Mouse (Mus musculus) NIH3T3 (cell line): Measurements from ENCODE around the gene Pxn.
"Not testable (repeated sequence)": the region's sequence is repeated elsewhere in the genome, so short reads cannot be mapped to it uniquely, and the experiment has no call there.

Experiments used
- DNase-seq: peaks from one replicate; pipeline ENCODE4 v3.0.0-alpha.2; 2012; ENCODE audit warnings: low read depth

The Pxn gene

DNA sequence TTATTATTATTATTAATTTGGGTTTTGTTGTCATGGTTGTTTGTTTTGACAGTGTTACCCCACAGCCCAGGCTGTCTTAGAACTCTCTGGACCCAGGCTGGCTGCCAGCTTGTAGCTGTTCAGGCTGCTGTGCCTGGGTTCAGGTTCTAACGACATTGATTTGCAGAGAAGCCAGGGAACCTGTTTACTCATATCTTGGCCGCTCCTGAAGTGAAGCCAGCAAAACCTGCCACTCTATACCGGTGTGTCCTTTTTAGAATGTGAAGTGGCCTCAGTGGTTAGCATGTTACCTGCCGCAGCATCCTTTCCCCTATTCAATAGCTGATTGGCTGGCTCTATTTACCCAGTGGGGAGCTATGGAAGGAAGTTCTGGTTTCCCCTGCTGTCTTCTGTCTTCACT is 19.8 kb upstream of the Pxn start:
- DNase-seq: no peak

DNA sequence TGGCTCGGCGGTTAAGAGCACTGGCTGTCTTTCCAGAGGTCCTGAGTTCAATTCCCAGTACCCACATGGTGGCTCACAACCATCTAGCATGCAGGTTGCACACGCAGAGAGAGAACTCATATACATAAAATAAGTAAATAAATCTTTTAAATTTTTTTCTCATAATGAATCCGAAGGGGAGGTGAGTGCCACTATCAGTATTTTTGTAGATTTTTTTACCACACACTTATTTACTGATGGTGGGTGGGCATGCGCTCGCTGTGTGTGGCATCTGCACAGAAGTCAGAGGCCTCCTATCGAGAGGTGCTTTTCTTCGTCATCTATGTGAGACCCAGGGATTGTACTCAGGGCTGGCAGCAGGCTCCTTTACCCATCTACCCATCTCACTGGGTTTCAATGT is 19.1 kb upstream of the Pxn start:
- DNase-seq: no peak

DNA sequence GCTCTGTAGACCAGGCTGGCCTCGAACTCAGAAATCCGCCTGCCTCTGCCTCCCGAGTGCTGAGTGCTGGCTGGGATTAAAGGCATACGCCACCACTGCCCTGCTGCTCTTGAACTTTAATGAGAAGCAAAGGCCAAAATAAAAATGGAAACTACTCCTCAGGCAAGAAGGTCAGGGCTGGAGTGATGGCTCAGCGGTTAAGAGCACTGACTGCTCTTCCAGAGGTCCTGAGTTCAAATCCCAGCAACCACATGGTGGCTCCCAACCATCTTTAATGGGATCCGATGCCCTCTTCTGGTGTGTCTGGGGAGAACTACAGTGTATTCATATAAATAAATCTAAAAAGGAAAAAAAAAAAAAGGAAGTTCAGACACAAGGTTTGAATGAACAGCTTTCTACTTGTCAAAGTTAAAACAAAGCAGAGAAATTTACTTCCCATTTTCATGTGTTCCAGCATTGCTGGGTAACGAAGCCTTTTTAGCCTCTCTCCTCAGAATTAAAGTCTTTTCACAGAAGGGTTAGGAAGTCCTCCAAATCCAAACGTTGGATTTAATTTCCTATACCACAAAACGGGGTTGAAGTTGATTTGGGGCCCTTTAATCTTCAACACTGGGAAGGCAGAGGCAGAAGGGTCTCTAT is 18.4 kb upstream of the Pxn start:
- DNase-seq: no peak

DNA sequence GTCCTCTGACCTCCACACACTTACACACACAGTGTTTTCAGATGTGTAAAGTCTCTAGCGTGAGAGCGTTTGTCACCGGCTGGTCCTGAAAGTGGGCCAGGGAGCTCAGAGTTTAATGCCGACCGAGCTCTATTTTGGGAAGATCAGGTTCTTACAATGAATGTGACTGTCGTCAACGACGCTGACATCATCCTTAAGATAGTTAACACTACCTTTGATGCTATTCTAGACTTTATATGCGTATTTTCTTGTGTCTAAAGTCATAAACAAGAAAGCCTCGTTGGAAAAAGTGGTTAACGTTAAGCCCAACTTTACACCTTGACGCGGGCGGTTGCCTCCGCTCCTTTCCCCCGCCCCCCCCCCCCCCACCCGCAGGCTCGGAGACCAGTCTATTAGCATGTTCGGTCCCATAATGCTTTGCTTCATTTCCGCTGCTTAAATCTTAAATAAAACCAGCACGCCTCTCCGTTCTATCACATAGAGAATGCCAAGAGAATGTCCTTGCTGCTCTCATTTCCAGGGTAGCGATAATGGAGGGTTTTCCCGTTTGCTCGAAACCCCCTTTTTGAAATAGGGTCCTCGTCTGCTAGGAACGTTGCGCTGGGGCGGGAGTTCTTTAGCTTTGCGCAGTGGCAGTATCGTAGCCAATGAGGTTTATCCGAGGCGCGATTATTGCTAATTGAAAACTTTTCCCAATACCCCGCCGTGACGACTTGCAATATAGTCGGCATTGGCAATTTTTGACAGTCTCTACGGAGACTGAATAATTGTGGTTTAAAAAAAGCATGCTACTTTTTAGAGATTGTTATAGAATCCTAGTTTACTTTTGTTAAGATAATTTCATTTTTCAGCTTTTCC is 17.4 kb upstream of the Pxn start:
- DNase-seq: peak; percentile 88

DNA sequence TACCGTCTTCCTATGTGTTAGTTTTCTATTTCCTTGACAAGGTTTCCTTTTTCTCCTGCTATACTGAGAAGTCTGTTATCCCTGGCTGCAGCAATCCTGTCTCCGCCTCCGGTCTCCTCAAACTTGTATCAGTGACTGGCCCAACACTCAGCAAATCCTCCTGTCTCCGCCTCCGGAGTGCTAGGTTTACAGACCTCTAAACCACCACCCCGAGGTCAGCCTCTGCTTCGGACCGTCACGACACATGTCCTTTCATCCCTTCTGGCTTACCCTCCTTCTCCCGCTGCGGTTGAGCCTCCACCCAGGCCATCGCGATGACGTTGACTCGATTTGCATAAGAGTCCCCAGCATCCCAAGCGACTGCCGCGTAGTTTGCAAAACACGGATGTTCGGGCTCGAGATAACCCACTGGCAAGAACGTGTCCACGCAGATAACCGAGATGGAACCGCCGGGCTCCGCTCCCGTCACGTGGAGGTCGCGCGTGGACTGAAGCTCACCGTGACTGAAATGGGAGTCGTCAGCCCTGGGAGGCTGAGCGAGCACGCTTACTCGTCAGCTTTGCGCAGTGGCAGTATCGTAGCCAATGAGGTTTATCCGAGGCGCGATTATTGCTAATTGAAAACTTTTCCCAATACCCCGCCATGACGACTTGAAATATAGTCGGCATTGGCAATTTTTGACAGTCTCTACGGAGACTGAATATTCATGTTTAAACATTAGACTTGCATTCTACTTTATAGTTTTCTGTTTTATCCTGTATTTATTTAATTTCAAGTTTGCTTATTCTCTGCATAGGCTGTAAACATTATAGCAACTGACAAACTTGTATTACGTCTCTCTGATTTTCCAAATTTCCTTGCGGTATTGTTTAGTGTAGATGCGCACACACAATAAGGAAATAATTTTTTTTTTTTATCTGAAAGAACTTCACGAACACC is 16.5 kb upstream of the Pxn start:
- DNase-seq: peak; percentile 90

DNA sequence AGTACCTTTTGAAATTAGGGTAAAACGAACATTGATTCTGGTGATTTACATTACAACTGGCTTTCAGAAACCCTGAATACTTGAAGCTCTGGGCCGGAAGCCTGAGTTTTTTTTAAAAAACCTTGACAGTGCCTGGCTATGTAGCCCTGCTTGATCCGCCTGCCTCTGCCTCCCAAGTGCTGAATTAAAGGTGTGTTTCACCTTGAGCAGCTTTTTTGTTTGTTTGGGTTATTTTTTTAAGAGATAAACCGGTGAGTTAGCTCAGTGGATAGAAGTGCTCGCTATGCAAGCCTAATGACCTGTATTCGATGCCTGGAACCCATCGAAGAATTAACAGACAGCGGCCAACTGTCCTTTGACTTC is 15.9 kb upstream of the Pxn start:
- no peak for DNase-seq

DNA sequence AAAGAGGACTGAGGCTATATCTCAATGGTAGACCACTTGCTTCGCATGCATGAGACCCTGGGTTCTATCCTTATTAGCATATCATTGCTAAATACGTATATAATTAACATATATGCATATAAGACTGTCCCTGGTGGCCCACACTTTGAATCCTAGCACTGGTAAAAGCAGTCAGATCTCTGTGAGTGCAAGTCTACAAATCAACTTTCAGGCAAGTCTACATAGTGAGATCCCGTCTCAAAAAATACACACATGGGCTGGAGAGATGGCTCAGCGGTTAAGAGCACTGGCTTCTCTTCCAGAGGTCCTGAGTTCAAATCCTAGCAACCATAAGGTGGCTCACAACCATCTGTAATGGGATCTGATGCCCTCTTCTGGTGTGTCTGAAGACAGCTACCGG is 15.4 kb upstream of the Pxn start:
- DNase-seq: peak; percentile 20

DNA sequence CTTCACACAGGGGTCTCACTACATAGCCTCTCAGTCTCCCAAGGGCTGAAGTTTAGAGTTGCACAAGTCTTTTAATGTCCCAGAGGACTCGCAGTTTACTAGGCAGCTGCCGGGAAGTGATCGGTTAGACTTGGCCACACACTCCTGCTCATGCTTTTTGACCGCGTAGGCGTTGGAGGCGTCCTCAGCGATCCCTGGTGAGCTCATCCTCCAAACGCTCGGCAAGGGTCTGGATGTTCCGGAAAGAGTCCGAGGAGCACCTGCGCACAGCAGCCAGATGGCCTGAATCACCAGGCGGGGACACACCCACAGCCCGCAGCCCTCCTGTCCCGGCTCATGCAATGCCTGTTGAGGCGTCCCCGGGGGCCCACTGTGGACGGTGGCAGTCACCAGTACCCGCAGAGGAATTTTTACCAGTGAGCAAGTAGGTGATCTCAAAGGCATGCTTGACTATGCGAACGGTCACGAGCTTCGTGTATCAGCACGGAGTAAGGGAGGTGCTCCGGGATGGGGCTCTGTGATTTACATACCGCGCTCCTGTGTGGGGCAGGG is 14.6 kb upstream of the Pxn start:
- DNase-seq: peak; percentile 91

DNA sequence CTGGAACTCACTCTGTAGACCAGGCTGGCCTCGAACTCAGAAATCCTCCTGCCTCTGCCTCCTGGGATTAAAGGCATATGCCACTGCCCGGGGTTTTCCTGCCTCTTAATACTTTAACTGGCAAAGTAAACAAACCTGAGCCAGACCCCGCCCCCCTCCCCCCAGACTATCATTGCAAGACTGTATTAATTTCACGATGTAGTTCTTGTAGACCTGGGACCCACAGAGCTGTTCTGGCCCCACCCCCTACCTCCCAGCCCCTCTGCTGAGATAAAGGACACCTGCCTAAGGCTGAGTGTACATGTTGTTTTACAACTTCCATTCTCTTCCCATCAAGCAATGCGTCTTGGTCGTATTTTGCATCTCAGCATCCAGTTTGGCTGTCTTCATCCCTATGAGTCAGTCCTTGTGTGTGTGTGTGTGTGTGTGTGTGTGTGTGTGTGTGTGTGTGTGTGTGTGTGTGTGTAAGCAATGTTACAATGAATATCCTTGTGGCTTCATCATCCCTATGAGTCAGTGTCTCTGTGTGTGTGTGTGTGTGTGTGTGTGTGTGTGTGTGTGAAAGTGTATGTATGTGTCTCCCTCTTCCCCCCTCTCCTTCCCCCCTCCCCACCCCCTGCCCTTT is 13.7 kb upstream of the Pxn start:
- peak; percentile 85 for DNase-seq

DNA sequence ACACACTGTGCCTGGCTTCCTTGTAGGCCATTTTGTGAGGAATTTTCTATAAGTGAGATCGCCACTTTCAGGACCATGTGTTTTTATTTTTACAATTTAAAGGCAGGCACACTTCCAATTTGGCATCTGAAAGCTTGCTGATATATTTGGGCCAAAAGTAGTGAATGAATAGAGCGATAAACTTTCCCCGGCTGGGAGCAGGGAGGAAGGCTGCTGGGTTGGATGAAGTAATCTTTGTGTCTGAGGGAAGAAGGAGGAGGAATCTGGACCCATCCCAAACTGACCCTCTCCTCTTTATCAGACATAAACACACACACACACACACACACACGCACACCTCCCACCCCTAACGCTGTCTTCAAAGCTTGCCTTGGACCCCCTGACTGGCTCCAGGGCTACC is 13.0 kb upstream of the Pxn start:
- peak; percentile 95 for DNase-seq

DNA sequence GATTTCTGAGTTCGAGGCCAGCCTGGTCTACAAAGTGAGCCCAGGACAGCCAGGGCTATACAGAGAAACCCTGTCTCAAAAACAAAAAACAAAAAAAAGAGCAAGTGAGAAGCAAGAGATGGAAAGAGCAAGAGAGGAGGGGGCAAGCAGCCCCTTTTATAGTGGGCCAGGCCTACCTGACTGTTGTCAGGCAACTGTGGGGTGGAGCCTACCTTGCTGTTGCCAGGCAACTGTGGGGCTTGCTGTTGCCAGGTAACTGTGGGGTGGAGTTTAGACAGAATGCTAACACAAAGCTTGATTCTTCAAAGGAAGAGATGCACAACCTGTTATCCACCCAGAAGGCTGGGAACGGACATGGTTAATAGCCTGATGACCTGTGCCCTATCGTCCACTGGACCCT is 10.9 kb upstream of the Pxn start:
- not testable (repeated sequence) for DNase-seq

DNA sequence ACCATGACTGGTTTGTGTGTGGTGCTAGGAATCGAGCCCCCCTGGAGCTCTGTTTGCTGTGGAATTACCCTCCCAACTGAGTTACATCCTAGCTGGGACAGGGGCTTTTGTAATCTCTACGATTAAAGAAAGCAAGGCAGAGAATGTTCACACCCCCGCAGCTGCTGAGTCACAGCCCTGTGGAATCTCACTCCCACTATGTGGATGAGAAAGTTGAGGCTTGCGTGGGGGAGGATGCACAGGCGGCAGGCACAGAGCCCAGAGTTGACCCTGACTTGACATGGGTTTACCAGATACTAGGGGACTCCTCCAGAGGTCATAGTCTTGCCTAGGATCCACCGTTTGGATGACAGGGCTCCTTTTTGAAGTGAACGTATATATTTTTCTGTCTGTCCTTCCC is 9.4 kb upstream of the Pxn start:
- DNase-seq: peak; percentile 39

DNA sequence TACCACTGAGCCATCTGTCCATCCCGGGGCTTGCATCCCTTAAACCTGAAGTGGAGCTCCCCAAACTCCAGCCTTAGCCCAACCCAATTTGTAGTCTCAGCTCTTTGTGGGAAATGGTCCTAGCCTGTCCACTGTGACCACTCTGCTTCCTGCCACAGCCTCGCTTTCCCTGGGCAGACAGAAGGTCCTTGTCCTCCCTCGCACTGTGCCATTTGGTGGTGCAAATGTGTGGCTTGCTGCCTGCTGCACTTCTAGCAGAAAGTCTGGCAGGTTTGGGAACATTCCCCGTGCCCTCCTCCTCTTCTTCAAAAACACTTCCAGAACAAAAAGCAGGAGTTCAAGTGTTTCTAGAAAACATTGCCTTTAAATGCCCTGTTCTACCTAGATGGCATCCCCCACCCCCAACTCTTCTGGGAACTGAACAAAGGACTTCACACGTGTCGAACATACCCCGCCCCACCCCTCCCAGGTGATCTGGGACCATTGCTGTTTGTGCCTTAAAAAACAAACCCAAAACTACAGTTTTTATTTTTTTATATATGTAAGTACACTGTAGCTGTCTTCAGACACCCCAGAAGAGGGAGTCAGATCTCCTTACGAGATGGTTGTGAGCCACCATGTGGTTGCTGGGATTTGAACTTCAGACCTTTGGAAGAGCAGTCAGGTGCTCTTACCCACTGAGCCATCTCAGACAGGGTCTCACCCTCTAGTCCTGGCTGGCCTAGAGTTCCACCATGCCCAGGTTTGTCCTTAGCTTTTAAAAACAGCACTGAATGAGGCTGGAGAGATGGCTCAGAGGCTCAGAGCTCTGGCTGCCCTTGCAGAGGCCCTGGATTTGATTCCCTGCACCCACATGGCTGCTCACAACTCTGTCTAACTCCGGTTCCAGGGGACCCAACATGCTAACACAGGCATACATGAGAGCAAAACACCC is 7.9 kb upstream of the Pxn start:
- DNase-seq: no peak

DNA sequence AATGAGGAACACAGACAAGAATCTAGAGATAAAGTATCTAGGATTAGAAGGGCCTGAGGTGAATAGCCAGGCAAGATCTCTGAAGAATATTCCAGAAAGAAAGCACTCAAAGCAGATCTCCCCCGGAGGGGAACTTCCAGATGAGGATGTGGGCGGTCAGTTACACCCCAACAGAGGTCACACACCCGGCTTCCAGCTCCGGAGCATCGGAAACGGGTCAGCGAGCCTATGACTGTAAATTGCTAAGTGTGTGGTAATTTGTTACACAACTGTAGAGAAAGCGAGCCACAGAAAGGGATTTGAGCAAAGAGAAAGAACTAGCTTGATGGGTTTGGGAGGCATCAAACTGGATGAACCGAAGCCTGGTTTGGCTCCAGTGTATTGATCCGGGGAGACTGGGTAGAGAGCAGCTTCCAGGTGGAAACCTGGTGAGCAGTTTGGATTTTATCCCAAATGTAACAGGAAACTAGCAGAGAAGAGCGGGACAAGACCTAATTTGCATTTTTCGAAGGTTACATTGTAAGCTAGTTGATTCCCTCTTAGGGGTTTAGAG is 6.0 kb upstream of the Pxn start:
- peak; percentile 65 for DNase-seq

DNA sequence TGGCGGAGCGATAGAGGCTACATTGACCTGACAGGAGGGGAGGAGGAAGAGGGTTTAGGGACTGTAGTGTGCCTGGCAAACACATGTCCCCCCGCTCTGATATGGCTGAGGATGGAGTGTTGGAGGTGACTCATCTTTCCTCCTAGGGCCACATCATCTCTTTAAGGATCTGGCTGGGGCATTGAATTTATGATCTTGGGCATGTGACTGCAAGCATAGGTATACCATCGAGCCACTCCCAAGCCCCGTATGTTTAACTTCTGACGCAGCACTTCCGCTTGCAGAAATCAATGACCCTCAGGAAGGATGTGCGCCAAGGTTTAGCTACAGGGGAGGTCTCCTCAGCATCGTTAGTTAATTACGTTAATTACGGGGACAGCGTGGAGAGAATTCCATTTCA is 3.4 kb upstream of the Pxn start:
- DNase-seq: no peak

DNA sequence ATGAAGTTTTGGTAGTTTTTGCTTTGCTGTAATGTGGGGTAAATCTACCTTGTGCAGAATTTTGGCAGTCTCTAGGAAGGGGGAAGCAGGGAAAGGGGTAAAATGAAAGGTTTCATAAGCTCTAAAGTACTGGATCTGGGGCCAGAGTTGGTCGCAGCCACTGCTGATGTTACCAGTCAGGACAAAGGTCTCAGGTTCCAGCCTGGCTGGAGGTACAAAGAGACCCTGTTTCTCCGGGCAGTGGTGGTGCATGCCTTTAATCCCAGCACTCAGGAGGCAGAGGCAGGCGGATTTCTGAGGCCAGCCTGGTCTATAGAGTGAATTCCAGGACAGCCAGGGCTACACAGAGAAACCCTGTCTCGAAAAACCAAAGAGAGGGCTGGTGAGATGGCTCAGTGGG is 859 bp upstream of the Pxn start:
- DNase-seq: not testable (repeated sequence)

DNA sequence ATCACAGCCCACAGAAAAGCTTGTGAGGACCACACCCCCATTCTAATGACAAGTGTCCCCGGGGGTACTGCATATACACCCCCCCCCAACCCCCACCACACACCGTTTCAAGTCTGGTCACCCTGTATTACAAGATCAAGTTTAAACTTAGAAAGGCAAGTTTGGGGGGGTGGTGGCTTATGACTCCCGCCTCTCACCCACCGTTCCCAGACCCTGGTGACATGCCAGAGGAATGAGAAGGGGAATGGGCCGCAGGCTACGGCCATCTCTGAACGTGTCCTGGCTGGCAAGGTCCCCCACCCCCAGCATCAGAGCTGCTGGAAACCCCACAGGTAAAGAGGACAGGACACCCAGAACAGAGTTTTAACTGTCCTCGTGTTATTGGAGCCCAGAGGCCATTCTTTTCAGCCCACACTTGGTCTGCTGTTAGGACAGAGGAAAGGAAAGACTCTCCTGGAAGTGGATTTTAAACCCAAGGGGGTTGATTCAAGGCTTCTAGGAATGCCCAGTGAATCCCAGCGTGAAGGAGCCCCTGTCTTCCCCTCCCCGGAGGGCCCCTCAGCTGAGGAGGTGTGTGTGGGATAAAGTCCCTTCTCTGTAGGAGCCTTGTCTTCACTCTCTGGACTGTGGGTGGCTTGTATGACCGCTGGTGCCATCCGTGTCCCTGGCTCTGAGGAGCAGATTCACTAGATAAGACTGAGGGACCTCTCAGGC is 948 bp downstream of the Pxn start:
- DNase-seq: peak; percentile 19

DNA sequence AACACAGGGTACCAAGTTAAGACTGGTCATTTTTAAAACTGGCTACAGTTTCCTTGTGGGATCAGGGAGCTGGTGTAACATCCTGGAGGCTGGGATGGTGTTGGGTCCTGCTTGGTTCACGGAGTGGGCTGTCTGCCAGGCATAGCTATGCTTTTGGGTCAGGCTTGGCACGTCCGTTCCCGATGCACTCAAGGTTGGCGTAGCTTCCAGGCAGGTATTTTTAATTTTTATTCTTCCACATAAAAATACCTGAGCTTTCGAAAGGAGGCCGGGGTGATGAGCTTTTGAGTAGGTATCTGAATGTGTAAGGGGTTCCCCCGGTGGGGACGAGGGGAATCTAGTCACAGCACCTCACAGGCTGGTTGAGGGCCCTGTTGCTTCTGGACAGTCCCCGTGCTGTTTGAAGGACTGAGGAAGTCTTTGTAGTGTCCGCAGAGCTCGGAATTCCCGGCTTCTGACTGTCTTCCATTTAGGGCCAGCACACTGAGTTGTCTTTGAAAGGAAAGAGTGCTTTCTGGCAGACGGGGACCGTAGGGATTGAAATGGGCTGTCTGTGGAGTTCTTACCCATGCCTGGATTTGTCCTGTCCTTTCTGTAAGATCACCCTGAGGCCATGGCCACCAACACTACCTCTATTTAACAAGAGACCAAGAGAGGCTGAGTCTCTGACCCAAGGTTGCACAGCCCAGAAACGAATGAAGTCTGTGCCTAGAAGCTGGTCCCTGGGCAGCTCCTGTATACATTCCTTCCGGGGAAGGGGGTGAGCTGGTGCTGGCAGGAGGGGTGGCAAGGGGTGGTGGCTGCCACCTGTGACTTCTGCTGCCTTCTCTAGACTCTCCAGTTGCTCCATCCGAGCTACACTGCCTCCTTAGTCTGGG is 1.7 kb downstream of the Pxn start:
- DNase-seq: peak; percentile 74

DNA sequence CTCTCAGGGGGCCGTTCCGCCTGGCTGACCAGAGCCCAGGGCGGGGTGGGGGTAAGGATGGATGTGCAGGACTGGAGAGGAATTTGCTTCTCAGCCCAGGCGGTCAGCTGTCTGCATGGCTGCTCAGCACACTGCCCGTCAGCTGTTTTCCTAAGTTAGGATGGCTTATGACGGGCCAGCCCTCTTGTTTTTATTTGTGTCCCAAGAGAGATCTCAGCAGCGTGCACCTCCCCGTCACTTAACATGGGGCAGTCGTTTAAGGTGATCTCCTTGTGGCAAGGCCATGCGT is 2.3 kb downstream of the Pxn start:
- peak; percentile 61 for DNase-seq
